Mouse (Mus musculus) heart, adult 2 months (tissue): Measurements from ENCODE around the gene Gpx7. TPM values are rescaled to one million over a fixed set of nuclear protein-coding genes. Genes with fewer than 3 reads are reported as not detected.

ENCODE experiments used
- DNase-seq, 2 experiments: peaks; one replicate each; pipeline ENCODE4 v3.0.0; 2021
- H3K27ac ChIP-seq: fragments of 200-600 bp; 2 replicates; pipeline ENCODE4 v1.8.1; 2022
- H3K27me3 ChIP-seq: fragments of 200-500 bp; 2 replicates; pipeline ENCODE4 v1.6.1; 2012; ENCODE audit warnings: mild to moderate bottlenecking, low read length, inconsistent platforms, mixed read lengths; ENCODE audit not compliant: control insufficient read depth, insufficient read depth
- H3K36me3 ChIP-seq: fragments of 200-500 bp; 2 replicates; pipeline ENCODE4 v1.6.1; 2012; ENCODE audit warnings: low read length, inconsistent platforms; ENCODE audit not compliant: control insufficient read depth, insufficient read depth
- H3K4me1 ChIP-seq: fragments of 200-500 bp; 2 replicates; pipeline ENCODE4 v1.6.1; 2011; ENCODE audit warnings: low read length; ENCODE audit not compliant: control insufficient read depth, insufficient read depth
- H3K4me3 ChIP-seq: fragments of 200-600 bp; 2 replicates; pipeline ENCODE4 v1.8.1; 2022
- H3K79me2 ChIP-seq: fragments of 200-500 bp; replicated peaks from 2 replicates; pipeline ENCODE4 v1.6.1; 2012; ENCODE audit warnings: mild to moderate bottlenecking, inconsistent platforms, low read length, moderate library complexity, mixed read lengths; ENCODE audit not compliant: control insufficient read depth, insufficient read depth
- H3K9ac ChIP-seq: fragments of 200-500 bp; 2 replicates; pipeline ENCODE4 v1.6.1; 2012; ENCODE audit warnings: low read depth, mild to moderate bottlenecking, control low read depth, inconsistent platforms, low read length, mixed read lengths
- CTCF ChIP-seq: fragments of 200-600 bp; IDR thresholded peaks from 2 replicates; pipeline ENCODE4 v1.8.1; 2022; ENCODE audit warnings: antibody characterized with exemption, mild to moderate bottlenecking, moderate library complexity
- EP300 ChIP-seq: fragments of 200-500 bp; IDR thresholded peaks from 2 replicates; pipeline ENCODE4 v1.6.1; 2011; ENCODE audit warnings: low read depth, low read length, control low read depth; ENCODE audit not compliant: insufficient read depth
- POLR2A ChIP-seq: fragments of 200-500 bp; IDR thresholded peaks from 2 replicates; pipeline ENCODE4 v1.6.1; 2011; ENCODE audit warnings: mild to moderate bottlenecking, low read depth, low read length, control low read depth; ENCODE audit not compliant: insufficient read depth
- WGBS: fragments of 180-500 bp; shearing (Covaris S2); methylation state at CpG from one replicate; pipeline ENCODE4 v1.1.7; 2018; 5-methylcytosine and 5-hydroxymethylcytosine counted together
- intact Hi-C: fragments of 180-260 bp; cut with DNase I; formaldehyde crosslinking; loops from one replicate; pipeline ENCODE4 v1.15.1; 2025
- polyA plus RNA-seq: library from polyadenylated mRNA; depleted of rRNA; stranded (reverse); fragments of >200 nt; gene quantifications from 2 replicates; pipeline ENCODE4 v1.2.3, GENCODE M21; 2012
- total RNA-seq, 2 experiments: library from RNA; stranded (reverse); gene quantifications; 2 replicates each; pipeline ENCODE4 v1.2.3; 2021

Gene Gpx7
- total and polyA plus RNA-seq, 3 experiments, result 5.9 to 14.2 (median 7.7) TPM

DNA sequence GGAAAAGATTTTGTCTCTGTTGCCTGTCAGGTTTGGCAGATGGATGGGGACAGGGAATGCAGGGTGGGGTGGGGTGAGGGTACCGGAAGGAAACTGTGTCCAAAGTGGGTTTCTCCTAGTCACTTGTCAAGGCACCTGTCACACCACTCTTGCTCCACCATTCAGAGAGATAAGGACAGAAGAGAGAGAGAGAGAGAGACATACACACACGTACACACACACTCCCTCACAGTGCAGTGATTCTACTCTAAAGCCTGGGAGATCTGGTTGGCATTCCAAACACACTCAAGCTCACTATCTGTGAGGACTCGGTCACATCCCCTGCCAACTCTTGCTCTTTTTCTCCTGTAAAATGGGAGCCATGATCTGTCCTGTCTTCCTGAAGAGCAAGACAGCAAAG is 34.6 kb downstream of the Gpx7 start:
- Histone ChIP-seq H3K27ac (no peak overlapping the region), H3K79me2 (no peaks in the 10 kb centered on the region), H3K36me3 (no peaks in the 10 kb centered on the region), H3K4me1 (no peaks in the 10 kb centered on the region), H3K4me3 (no peak overlapping the region), H3K9ac (no peak overlapping the region), H3K27me3 (no peaks in the 10 kb centered on the region)
- 45% methylated on average over 3 of the region's 3 CpGs for WGBS
- TF ChIP-seq EP300, result no peak
- no peak for TF ChIP-seq CTCF
- TF ChIP-seq POLR2A, result no peak
- DNase-seq, result no peak
- intact Hi-C loops, result no loop called here

DNA sequence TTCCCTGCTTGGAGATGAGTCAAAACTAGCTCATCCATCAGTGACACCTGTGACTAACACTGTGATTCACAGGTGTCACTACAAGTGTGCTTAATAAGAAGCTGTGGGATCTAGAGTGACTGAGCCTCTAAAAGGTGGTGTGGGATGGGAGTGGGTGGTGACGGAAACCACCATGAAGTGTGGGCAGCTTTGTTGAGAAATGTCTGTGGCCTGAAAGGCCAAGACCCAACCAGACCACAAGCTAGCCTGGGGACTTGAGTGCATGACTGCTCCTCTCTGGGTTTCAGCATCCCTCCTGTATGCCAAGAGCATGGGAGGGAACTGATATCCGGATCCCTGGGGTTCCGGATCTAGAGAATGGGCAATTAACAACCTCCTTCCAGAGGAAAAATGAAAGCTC is 35.3 kb downstream of the Gpx7 start:
- intact Hi-C loops, result no loop called here
- DNase-seq, result no peak
- no peak overlapping the region for H3K4me3 ChIP-seq
- TF ChIP-seq POLR2A (no peak), CTCF (no peak), EP300 (no peak)
- 90% methylated on average over 3 of the region's 3 CpGs for WGBS
- H3K4me1 ChIP-seq, result no peaks in the 10 kb centered on the region
- H3K27ac ChIP-seq, result no peak overlapping the region
- no peak overlapping the region for H3K9ac ChIP-seq
- no peaks in the 10 kb centered on the region for H3K79me2 ChIP-seq
- no peaks in the 10 kb centered on the region for H3K27me3 ChIP-seq
- H3K36me3 ChIP-seq, result no peaks in the 10 kb centered on the region

- Histone ChIP-seq H3K4me3 (no peak overlapping the region), H3K4me1 (no peaks in the 10 kb centered on the region), H3K27me3 (no peaks in the 10 kb centered on the region), H3K79me2 (no peaks in the 10 kb centered on the region), H3K9ac (no peak overlapping the region), H3K36me3 (no peaks in the 10 kb centered on the region), H3K27ac (no peak overlapping the region)
- WGBS, result 63% methylated on average over 4 of the region's 4 CpGs
- TF ChIP-seq POLR2A (no peak), CTCF (no peak), EP300 (no peak)
- DNase-seq, result no peak
- intact Hi-C loops, result no loop called here
Measured at GRCm38 (mm10) chr4:108370409-108370808, 36.4 kb downstream of the Gpx7 start.

GRCm38 (mm10) chr4:108369254-108369653 is 37.5 kb downstream of the Gpx7 start:
- Histone ChIP-seq H3K36me3 (no peaks in the 10 kb centered on the region), H3K4me3 (no peak overlapping the region), H3K9ac (no peak overlapping the region), H3K27me3 (no peaks in the 10 kb centered on the region), H3K79me2 (no peaks in the 10 kb centered on the region), H3K4me1 (no peaks in the 10 kb centered on the region), H3K27ac (no peak overlapping the region)
- TF ChIP-seq CTCF (no peak), EP300 (no peak), POLR2A (no peak)
- 34% methylated on average over 5 of the region's 5 CpGs for WGBS
- intact Hi-C loops, result no loop called here
- DNase-seq, result no peak

- 0 out of 2 replicates have a peak, but pooled peaks have one; percentile 61 for TF ChIP-seq EP300
- TF ChIP-seq CTCF, result no peak
- Histone ChIP-seq H3K36me3 (peaks cover 2% of the 10 kb centered on the region; the same call in 1 of the 2 replicates), H3K9ac (no peak overlapping the region), H3K4me1 (peaks cover 7% of the 10 kb centered on the region), H3K27me3 (no peaks in the 10 kb centered on the region), H3K4me3 (0 out of 2 replicates have a peak overlapping the region, but pooled peaks have one; percentile 3), H3K27ac (peak overlapping the region; percentile 70), H3K79me2 (no peaks in the 10 kb centered on the region)
- 40% methylated on average over 5 of the region's 5 CpGs for WGBS
- DNase-seq, result peak; percentile 52 to 68
- intact Hi-C loops, result no loop called here
Measured at GRCm38 (mm10) chr4:108364111-108364476, 42.7 kb downstream of the Gpx7 start.

DNA sequence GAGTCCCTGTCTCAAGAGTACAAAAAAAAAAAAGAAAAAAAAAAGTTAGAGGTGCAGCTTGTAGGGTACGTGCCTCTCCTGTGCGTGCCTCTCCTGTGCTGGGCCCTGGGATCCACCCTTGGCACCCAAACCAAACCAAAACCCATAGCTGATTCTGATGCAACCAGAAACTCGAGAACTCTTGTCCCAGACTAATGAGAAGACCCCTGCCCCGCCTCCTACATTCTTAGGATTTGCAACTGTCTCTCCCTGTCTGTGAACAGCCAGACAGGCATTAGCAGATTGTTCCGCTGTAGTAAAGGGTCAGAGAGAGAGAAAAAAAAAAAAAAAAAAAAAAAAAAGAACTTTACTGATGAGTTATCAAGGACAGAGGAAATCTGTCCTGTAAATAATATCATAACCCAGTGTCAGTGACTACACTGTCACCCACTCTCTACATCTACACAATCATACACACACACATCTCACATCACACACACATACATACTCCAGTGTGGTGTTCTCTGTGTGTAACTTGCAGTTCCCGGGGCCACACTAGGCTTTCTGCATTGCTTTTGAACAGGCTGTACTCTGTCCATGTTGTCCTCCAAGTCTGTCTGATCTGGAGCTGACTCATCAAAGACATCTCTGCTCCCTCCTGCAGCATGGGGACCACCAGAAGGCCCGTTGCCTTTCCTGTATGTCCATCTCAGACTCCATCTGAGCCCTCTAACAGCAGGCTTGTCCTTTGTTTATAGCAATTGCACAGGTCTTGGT is 43.2 kb downstream of the Gpx7 start:
- Histone ChIP-seq H3K79me2 (no peaks in the 10 kb centered on the region), H3K4me1 (peaks cover 7% of the 10 kb centered on the region), H3K27ac (peak overlapping the region; percentile 70), H3K4me3 (0 out of 2 replicates have a peak overlapping the region, but pooled peaks have one; percentile 3), H3K27me3 (no peaks in the 10 kb centered on the region), H3K9ac (no peak overlapping the region; the same call in 1 of the 2 replicates), H3K36me3 (peaks cover 2% of the 10 kb centered on the region; the same call in 1 of the 2 replicates)
- no peak for DNase-seq
- intact Hi-C loops, result no loop called here
- 50% methylated on average over 7 of the region's 7 CpGs for WGBS
- TF ChIP-seq CTCF (no peak), POLR2A (no peak), EP300 (no peak)
